Mouse (Mus musculus): ENCODE measurements around the gene Gm20824. TPM values are rescaled to one million over a fixed set of nuclear protein-coding genes. Genes with fewer than 3 reads are reported as not detected.
"Not testable (repeated sequence)": the region's sequence is repeated elsewhere in the genome, so short reads cannot be mapped to it uniquely, and the experiment has no call there.

The Gm20824 gene
- polyA plus RNA-seq (2015; fragmentation: Nextera tagmentation; extraction: Ambion mirVana), result not detected in 2 replicates

- not testable (repeated sequence) for H3K9ac ChIP-seq (ENCODE audit: low read depth, low read length); H3K27me3 ChIP-seq (replicated peaks; ENCODE audit: control insufficient read depth, insufficient read depth, low read length); H3K9me3 ChIP-seq (ENCODE audit: control insufficient read depth, low read length); ATAC-seq; H3K27ac ChIP-seq (ENCODE audit: low read depth, low read length); H3K4me1 ChIP-seq (ENCODE audit: control insufficient read depth, insufficient read depth, low read depth, low read length); H3K36me3 ChIP-seq (ENCODE audit: control insufficient read depth, insufficient read depth, low read length); H3K4me2 ChIP-seq (ENCODE audit: low read length); H3K4me3 ChIP-seq (ENCODE audit: low read length)
- WGBS, result no CpG with 5 or more reads among the region's 6 CpGs
Observed at GRCm38 (mm10) chrY:8257607-8258006, at the start of gene Gm20824. Gene Gm20824, plus strand, starts transcription at chrY:8257907.

Other genes starting within 250 kb of the Gm20824 start
- gene Gm20825, start 186.4 kb upstream of the Gm20824 start, polyA plus RNA-seq (2015; fragmentation: Nextera tagmentation; extraction: Ambion mirVana), result not detected in 2 replicates